Mouse (Mus musculus) right cerebral cortex, adult 2 months (tissue): ENCODE results near the gene Rsf1.
A peak's percentile ranks its signal among the peaks of the same experiment; 100 is the strongest.

Experiments
- DNase-seq, 2 experiments: peaks; one replicate each; pipeline ENCODE4 v3.0.0; 2021 to 2022; ENCODE audit warnings: low spot score in 2 of 2

Rsf1 gene

DNA sequence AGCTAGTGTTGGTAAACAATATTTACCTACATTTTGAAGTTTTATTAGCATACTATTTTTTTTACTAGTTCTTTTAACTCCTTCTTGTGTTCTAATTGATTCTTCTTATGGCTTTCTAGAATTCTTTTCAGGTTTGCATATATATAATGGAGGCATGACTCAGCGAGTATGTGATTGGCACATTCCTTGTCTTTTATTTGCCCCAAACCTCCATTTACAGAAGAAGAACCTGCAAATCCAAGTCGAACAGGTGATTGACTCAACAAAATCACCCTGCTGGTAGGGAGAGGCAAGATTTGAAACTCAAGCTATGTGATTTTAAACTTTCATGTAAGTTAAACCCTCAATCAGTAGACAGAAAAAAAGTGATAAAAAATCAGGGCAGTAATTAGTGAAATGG, 51.6 kb downstream of the Rsf1 start:
- DNase-seq = no peak

DNA sequence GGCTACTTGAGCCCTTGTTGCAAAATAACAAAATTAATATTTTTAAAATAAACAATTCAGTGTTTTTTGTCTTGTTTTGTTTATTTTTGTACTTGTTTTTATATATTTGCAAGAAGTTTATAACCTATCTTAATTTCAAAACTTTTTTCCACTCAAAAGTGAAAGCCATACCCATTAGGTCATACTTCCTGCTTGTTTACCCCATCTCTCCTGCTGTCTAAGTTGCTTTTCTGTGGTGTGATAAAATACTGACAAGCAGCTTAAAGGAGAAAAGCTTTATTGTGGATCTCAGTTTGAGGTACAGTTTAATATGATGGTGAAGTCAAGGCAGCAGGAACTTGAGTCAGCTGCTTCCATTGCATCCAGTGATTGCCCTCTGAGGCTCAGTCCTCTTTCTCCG, 53.2 kb downstream of the Rsf1 start:
- DNase-seq = no peak

DNA sequence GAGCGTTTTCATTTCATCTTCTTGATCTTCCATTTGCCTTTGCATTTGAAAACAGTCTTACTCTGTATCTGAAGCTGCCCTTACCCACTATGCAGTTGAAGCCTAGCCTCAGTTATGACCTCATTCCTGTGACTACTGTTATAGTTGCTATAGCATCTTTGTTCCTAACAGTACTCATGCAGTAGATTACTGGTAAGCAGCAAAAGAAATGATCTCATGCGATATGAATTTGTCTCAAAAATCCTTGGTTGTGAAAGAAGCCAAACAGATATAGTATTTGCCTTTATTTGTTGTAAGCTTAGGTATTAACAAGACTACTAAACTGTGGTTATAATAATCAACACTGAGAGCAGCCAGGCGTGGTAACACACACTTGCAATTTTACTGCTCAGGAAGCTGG, 65.4 kb downstream of the Rsf1 start:
- no peak for DNase-seq

DNA sequence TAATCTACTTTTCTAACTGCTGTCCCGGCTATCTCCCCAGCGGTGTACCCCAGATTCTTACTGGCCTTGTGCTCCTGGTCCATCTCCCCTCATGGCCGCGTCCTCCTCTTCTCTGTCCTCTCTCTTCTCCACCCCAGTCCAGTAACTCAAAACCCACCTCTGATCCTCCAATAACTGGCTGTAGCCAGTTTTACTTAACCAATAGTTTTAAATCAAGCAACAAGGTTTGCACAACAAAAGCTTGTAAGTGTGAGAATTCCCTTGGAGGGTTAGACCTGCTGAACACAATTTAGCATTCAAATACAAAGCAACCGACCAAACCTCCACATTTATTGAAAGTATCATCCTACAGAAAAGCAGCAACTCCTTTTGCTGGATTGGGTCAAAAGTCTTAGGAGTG, 68.0 kb downstream of the Rsf1 start:
- DNase-seq = no peak

DNA sequence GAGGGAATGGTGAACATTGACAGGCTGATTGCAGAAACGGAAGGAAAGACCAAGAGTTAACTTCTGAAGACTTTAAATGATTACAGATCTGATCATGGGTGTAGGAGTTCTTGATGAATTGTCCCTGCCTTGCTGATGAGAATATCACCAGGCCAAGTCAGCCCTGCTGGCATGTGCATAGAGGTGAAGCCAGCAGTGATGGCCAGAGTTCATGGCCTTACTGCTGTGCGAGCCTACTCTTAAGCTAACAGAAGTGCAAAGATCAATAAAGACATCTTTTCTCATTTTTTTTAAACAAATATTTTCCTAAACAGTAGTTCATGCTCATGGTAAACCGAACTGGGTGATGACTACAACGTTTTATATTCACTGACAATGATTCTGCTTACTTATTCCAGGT, 71.0 kb downstream of the Rsf1 start:
- no peak for DNase-seq

DNA sequence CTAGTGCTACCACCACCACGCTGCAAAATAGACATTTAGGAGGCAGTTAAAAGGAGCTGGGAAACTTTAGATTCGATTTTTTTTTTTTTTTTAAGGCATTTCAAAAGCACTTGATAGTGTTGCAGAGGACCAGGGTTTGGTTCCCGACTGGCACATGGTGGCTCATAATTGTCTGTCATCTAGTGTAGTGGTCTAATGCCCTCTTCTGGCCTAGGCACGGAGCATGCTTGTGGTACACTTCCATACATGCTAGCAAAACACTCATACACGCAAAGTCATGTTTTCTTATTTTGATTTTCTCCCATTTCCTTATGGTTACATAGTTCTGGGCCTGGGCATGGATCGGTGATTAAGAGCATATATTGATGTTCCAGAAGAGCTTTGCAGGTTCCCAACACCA, 76.5 kb downstream of the Rsf1 start:
- DNase-seq = no peak

DNA sequence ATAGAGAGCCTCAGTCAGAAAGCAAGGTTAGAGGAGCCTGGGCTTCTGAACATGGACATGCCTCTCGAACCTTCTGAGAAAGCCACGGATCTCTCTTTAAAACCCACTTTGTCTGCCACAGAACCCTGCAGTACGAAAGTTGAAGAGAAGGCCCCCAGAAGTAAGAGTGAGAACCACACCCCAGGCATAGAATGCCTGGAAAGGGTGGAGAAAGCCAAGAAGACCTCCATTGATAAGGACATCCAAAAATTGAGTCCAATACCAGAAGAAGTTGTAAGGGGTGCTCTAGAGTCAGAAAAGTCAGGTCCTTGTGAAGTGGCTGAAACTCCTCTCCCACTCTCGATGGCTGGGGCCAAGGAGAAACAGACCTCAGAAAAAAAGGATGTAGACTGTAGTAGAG, 81.9 kb downstream of the Rsf1 start:
- DNase-seq = no peak

DNA sequence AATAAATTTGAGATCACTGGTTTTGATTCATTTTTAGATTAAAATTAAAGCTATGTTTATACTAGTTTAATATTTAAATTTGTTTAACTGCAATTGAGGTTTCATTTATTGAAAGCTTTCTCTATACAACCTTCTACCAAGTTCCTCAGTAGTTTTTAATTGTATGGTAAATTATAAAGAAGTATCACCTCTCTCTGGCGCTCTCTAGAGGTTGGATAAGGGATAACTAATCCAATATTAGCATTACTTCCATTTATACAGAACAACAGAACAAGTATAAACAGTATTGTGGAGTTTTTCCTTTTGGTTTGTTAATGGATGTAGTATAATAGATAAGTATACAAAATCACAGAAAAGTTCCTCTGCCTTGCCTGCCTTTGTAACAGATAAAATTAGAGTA, 99.5 kb downstream of the Rsf1 start:
- DNase-seq = no peak

DNA sequence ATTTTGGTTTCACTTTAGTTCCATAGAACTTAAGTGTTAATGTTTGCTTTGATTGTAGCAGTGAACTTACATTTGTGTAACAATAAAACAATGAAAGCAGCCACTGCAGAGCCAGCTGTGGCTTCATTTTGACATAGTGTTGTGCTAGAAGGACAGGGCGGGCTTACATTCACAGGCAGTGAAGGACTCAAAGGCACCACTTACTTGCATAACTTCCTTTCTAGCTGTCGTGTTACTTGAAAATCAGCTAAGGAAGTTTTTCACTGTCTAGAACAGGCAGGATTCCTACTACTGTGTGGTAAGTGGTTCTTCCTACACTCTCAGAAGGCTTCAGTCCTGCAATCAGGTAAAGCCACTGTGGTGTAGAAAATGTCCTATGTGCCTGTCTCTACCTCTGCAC, 108.1 kb downstream of the Rsf1 start:
- no peak for DNase-seq

DNA sequence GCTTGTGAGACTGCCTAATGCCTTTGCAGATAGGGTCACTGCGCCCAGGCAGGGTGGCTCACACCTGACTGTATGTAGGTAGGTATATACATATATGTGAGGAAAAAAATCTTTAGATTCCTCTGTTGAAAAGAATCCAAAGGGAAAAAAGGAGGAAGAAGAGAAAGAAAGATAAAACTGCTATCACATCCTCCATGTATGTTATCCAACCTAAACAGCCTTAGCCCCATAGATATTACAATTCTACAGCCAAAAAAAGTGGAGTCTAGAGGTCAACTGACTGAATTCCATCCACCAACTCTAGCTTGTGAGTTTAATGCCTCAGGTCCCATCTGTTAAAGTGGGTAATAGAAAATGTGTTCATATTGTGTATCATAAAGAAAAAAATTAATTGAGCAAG, 115.8 kb downstream of the Rsf1 start:
- no peak for DNase-seq

DNA sequence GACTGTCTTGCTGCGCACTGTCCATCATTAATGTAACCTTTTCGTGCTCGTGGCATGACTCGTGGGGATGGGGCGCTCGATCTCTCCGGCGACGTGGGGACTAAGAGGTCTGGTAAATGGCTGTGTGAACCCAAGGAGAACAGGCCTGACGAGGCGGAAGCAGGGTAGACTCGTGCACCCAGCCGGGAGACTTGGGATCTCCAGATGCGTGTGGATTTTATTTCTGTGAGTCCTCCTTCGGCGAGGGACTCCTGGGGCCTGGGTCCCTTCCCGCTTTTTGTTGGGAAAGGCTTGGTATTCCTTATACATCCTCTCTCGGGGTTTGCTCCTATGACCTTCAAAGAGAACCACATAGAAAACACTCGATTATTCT, 116.4 kb downstream of the Rsf1 start:
- no peak for DNase-seq

DNA sequence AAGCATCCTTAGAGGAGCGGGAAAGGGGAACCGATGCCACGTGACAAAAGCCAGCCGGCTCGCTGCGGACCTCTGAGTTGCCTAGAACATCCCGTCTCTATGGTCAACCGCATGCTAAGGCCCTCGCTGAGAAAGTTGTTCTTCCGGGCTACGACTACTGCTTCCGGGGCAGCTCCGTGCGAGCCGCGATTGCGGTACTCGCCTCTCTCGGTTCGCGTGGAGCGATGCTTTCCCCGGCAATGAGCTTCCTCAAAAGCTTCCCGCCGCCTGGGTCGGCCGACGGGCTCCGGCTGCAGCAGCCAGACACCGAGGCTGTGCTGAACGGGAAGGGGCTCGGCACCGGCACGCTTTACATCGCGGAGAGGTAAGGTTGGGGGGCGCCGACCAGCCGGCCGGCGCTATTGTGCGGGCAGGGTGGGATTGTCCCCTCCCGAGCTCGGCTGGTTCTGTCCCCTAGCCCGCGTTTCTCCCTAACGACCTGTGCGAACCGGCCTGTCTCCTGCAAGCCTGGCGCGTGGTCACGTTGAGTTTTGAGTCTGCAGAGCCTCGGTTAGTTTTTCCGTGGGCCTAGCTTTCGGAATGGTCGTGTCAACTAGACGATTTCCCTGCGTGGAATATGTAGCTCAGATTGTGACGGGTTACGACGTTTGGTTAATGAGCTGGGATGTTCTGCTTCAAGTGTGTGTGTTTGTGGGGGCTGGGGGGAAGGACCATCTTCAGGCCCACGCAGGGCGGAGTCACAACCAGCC, 117.0 kb downstream of the Rsf1 start, which contains the start of gene Clns1a:
Gene Clns1a (plus strand): TSS at position 129 of the 749 bp plus-strand sequence.
- DNase-seq = peak; percentile 92 to 98

DNA sequence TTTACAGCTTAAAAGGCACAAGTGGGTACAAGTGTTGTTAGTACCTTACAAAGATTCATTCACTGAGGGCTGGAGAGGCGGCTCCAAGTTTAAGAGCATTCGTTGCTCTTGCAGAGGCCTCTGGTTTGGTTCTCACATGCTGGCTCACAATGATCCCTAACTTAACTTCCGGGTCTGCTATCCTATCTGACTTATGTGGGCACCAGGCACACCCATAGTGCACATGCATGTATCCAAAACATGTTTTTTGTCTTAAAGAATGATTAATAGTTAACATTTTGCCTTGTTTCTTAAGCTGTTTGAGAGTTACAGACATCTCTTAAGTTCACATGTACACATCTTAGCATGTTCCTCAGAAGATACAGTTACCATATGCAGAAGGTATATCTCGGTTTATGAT, 120.5 kb downstream of the Rsf1 start:
- DNase-seq = no peak

DNA sequence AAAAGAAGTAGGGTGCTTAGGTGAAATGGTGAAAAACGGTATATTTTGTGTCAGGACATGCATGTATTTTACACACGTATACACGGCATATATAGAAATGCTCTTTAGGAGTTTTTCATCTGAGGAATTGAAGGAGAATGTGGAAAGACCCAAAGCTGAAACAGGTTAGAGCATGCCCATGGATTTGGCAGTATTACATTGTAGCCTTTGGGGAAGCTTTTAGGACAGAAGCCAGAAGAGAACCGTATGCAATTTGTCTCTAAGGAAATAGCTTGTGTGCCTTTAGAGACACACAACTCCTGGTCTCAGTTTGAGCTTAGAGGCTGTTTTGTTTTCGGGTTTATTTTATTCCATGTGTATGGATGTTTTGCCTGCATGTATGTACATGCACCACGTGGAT, 121.4 kb downstream of the Rsf1 start:
- DNase-seq = no peak

DNA sequence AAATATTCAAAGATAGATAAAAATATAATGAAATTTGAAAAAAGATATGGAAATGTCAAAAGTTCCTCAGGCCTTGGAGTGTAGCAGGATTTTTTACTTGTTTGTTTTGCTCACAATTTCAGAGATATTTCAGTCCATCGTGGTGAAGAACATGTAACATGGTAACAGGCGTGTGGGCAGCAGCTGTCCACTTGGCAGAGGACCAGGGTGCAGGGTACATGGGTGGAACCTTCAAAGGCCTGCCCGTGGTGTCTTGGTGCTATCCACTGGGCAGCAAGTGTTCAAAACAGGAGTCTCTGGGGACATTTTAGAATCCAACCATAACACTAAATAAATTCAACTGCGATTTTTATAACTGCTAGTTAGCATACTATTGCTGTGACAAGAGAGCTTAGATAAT, 127.4 kb downstream of the Rsf1 start:
- DNase-seq = no peak

DNA sequence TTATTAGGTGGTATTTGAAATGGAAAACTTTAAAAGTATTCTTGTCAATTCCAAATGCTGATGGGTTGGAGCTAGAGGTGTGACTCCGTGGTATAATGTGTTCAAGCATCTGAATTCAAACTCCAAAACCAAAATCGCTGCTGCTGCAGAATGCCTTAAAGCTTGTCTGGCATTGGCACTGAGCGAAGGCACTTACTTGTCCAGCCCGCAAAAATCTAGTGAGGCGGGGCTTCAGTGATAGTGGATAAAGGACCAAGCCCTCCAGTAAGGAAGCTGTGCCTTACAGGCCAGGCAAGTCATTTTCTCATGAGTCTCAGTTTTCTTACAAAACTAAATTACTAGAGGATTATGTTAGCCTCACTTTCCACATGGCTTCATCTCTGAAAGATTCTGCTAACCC, 128.1 kb downstream of the Rsf1 start:
- no peak for DNase-seq

DNA sequence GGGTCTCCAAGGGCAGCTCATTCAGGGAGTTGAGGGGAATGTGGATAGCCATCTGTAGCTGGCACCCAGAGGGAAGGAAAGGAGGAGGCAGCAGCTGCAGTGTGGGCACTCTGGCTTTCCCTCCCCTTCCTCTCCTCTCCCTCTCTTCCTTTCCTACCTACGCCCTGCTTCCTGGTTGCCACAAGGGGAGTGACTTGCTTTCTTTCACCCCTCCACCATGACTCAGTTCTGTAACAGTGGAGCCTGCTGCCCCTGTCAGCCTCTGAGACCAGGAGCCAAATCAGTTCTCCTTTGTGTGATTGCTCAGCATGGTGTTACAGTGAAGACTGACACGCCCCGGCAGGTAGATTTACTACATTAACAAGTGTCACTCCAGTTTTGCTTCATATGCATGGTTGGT, 129.5 kb downstream of the Rsf1 start:
- peak in 1 of 2 experiments; percentile 36 for DNase-seq

DNA sequence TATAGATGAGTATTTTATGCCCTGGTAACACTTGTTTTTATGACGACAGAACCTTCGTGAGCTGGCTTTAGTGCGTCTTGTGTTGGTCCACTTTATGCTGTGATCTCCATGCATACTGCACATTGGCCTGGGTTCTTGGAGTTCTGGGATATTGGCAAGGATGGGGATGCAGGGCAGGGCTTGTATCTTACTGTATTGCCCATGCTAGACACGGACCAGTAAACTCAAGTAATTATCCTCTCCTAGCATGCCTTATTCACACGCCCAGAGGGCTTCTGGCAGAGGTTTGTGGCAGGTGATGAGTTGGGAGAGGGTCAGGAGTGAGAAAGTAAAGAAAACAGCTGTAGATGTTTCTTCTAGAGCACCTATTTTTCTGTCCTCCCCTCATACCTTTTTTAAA, 135.0 kb downstream of the Rsf1 start:
- no peak for DNase-seq

DNA sequence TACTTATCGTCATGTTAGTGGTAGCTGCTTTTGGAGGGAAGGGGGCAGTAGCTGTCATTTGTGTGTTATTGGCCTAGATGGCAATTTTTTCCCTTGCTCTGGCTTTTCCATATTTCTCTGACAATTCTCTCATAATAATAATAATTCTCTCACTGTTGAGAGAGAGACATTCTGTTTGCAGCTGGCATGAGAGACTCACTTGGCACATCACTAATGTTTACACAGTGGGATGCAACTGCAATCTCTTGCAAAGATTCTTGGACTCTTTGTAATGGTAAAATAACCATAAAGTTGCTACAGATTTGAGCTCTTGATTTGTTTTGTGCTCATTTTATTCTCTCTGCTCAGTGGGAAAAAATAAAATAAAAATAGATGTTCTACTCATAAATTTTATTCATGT, 137.6 kb downstream of the Rsf1 start:
- no peak for DNase-seq

DNA sequence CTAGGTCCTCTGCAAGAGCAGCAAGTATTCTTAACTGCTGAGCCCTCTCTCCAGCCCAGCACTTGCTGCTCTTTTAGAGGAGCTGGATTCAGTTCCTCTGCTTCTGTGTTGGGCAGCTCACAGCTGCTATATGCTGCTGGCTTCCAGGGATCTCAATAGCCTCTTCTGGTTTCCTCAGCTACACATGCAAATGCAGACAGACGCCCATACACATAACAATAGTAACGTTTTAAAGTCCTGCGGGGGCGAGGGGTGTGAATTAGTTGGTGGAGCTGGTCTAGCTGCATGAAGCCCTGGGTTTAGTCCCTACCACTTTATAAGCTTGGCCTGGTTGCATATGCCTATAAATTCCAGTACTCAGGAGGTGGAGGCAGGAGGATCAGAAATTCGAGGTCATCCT, 139.4 kb downstream of the Rsf1 start:
- peak; percentile 52 to 57 for DNase-seq

DNA sequence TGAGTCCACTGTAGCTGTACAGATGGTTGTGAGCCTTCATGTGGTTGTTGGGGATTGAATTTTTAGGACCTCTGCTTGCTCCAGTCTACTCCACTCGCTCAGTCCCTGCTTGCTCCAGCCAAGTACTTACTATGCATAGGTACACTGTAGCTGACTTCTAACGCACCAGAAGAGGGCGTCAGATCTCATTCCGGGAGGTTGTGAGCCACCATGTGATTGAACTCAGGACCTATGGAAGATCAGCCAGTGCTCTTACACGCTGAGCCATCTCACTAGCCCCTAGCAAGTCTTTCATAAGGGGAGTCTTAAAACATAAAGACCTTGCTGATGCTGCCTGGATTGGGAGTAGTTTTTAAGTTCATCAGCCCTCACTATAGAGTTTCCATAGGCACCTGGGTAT, 140.4 kb downstream of the Rsf1 start:
- no peak for DNase-seq

DNA sequence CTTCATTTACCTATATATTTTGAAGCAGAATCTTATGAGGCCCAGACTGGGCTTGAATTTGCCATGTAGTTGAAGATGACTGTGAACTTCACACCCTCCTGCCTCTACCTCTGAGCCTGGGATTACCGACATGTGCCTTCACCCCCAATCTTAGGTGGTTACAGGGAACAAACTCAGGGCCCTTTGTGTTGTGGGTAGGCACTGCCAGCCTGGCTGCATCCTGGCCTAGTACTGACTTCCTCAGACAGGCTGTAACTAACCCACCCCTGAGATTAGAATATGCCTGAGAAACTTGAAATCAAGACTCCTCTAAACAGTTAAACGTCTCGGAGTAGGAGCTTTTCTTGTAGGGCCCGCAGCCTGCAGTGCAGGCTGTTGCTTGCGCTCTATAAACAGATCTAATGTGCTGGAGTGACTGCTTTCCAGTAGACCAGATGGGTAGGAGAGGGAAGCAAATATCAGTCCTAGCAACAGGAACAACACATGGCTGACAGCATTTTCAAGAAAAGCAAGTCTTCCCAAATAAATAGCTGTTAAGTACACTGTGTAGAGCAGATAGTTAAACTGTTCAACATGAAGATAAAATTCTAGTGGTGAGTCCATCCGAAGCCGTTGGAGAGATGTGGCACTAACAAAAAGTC, 142.7 kb downstream of the Rsf1 start:
- DNase-seq = no peak

DNA sequence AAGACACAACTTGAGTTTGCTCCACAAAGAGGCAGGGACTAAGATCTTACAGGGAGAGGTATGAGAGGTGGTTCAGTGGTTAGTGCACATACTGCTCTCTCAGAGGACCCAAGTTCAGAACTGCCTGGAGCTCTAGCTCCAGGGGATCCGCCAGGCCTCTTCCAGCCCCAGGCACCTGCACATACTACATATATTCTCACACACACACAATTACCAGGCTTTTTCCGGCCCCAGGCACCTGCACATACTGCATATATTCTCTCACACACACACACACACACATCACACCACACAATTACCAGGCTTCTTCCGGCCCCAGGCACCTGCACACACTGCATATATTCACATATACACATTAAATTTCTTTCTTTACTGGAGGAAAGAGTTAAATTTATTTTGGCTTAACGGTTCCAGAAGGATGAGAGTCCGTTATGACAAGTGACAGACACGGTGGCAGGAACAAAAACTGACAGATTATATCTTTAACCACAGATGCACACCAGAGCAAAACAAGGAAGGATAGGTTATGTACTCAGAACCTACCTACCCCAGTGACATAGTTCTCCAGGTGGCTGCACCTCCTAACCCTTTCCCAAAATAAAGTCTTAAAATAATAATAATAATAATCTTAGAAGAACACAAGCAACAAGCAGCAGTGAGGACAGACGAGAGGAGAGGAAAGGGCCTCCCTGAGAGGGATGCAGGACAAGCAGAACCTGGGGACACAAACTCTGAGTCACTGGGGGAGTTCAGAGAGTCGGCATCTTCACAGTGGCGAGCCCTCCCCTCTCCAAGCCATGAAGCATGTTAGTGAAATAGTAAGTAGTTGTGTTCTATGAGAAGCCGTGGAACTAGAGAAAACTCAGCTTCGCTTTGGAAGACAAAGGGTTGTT, 144.2 kb downstream of the Rsf1 start:
- DNase-seq = no peak
